Mouse (Mus musculus): ENCODE data around the gene Cog7.

DNA sequence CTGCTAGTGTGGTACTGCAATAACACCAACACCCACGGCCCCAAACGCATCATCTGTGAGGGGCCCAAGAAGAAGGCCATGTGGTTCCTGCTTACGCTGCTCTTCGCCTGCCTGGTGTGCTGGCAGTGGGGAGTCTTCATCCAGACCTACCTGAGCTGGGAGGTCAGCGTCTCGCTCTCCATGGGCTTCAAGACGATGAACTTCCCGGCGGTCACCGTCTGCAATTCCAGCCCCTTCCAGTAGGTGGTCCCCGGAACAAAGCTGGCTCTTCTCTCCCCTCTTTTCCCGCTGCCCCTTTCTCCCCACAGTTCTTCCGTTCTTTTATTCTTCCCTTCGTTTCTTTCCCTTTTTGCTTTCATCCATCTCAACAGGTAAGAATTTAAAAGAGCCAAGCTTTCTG lies 82.2 kb downstream of the Cog7 start:
- TF ChIP-seq CTCF (IDR thresholded peaks at IDR 0.05) (peak; percentile 76), EP300 (IDR thresholded peaks at IDR 0.05) (no peak)
